Mouse (Mus musculus) thymus, adult 18-20 months (tissue): ENCODE data around the gene Plin2.
"Not testable (repeated sequence)": the region's sequence is repeated elsewhere in the genome, so short reads cannot be mapped to it uniquely, and the experiment has no call there.

Experiments
- DNase-seq, 2 experiments: peaks; one replicate each; pipeline ENCODE4 v3.0.0; 2022; ENCODE audit warnings: mixed read lengths in 2 of 2

The Plin2 gene

GRCm38 (mm10) chr4:86683280-86683679, 13.4 kb upstream of the Plin2 start:
- DNase-seq, result peak; percentile 28 to 52

DNA sequence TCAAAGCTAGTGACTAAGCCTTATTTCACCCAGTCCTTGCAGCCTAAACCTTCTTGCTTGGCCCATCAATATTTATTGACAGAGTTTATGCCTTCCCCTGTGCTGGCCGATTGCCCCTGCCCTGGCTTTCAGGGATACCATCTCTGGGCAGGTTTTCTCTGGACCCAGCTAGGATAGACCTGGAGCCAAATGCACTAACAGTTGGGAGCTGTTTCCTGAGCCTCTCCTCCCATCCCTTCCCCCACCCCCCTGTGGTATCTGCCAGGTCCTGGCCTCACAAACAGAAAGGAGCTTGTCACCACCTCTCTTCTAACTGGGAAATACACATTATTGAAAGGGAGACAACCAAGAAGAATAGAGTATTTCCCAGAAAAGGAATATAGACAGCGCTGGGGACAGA, 12.0 kb upstream of the Plin2 start:
- DNase-seq, result no peak

DNA sequence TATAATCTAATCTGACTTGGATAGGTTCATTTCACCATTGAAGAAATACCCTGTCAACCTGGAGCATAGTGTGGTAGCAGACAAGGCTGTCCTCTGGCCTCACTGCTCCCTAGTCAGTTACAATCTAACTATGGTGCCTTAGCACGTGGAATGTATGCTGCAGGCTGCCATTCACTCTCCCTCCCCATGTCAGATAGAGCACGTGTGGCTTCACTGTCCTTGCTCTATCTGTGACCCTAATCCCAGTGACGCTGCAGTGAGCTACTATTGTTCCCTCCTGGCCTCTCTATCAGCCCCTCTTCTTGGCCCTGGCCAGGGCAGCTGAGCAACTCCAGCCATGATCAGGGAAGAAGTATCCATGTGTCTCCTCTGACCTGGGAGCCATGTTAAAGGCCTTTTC, 11.6 kb upstream of the Plin2 start:
- no peak for DNase-seq

DNA sequence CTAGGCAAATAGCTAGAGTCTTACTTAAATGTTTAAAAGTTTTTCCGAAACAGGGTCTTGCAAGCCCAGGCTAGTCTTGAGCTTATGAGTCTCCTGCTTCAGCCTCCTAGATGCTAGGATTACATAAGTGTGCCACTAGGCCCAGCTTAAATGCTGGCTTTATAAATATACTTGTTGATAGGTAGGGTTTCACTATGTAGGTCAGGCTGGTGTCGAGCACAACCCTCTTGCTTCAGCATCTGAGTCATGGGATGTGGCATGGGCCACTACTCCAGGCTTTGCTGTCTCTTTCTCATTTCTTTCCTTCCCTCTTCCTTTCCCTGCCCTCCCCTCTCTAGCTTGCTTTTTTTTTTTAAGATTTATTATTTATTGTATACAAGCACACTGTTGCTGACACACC, 9.8 kb upstream of the Plin2 start:
- DNase-seq, result no peak

GRCm38 (mm10) chr4:86676756-86677155, 6.9 kb upstream of the Plin2 start:
- no peak for DNase-seq

- DNase-seq, result not testable (repeated sequence)
These were observed 4.9 kb upstream of the Plin2 start for GRCm38 (mm10) chr4:86674739-86675138.

- DNase-seq, result not testable (repeated sequence)
These were observed 4.3 kb upstream of the Plin2 start for GRCm38 (mm10) chr4:86674150-86674549.

GRCm38 (mm10) chr4:86672450-86672849, 2.6 kb upstream of the Plin2 start:
- DNase-seq, result no peak

GRCm38 (mm10) chr4:86671803-86672202, 1.9 kb upstream of the Plin2 start:
- DNase-seq, result no peak

DNA sequence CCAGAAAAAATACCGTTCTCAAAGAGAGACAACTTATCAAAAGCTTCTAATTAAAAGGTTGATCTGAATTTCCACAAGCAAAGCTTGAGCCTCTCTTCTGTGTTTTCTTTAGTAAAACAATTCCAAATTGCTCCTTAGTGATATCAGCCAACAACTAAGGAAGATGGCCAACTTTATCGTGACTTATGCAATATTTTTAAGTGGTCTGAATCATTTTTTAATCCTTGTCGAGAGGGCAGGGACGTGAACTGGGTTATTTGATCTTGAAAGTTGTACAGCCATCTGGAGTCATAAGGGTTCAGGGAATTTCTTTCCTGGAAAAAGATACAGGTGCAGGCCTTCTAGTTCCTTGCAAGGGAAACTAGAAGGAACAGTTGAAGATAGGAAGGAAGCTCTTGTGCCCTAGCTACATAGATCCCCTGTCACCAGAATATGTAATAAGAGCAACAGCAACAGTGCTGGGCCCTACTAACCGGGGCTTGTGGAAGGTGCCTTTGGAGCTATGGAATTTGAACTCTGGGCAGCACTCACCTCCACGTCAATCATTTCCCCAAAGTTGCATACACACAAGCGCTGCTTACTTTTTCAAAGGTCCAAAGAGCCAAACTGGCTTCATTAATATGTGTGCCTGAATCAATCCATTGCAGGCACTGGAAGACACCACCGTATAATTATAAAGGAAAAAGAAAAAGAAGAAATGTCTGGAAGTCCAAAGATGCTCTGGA, 884 bp upstream of the Plin2 start:
- no peak for DNase-seq

DNA sequence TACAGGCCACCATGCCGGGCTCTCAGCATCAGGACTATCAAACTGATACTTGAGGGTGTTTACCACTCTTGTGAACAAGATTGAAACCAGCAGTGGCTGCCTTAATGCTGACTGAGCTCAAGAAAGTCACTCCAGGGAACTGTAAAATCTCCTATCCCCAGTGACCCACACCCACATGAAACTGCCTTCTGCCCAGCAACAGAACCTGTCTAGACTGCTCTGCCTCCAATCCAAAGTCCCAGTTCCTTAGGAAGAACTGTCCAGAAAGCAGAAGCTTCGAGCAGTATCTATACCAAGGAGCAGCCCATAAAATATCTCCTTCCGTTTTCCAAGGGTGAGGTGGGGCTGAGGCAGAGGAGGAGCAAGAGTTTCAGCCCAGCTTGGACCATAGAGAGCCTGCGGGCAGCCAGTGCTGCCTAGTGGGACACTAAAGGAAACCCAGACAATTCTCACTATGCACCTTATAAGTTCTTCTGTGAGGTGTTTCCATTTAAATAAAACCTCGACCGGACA, 563 bp downstream of the Plin2 start:
- not testable (repeated sequence) for DNase-seq

DNA sequence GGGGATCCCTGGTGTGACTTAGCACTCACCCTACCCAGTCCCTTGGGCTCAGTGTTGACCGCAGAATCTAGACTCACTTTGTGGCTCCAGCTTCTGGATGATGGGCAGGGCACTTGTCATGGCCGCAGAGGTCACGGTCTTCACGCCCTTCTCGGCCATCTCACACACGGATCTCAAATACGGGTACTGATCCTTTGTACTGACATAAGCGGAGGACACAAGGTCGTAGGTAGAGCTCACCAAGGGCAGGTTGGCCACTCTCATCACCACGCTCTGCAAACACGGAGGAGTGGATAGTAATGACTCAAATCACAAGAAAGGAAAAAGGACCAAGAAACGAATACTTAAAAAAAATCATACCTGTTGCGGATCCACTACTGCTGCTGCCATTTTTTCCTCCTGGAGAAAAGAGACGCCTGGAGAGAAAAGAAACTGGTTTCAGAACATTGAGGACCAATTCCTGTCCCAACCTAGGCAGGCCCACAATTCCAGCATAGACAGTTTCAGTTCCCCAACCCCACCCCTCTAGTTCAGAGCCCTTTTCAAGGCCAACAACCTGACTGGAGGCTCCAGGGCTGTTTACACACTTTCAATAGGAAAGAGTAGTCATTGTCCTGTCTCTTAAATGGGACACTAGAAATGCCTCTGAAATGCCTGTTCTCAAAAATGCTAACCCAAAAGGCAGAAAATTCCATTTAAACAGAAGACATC, 1.4 kb downstream of the Plin2 start:
- no peak for DNase-seq

DNA sequence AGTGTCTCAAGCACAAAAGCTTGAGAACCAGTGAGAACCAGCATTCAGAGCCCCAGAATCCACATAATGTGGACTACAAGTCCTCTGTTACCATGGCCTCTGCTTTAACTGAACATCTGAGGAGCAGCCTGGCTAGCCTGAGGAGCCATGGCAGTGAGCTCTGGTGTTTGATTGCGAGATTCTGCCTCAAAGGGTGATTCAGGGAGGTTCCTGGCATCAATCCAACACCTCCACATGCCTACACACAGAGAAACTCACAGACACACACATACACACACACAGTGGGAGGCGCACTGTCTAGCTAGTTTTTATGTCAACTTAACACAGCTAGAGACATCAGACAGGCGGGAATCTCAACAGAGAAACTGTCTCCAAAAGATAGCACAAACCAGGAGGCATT, 4.3 kb downstream of the Plin2 start:
- DNase-seq, result no peak

GRCm38 (mm10) chr4:86663919-86664318, 5.9 kb downstream of the Plin2 start:
- no peak for DNase-seq

GRCm38 (mm10) chr4:86657176-86657575, 12.7 kb downstream of the Plin2 start:
- DNase-seq, result no peak

DNA sequence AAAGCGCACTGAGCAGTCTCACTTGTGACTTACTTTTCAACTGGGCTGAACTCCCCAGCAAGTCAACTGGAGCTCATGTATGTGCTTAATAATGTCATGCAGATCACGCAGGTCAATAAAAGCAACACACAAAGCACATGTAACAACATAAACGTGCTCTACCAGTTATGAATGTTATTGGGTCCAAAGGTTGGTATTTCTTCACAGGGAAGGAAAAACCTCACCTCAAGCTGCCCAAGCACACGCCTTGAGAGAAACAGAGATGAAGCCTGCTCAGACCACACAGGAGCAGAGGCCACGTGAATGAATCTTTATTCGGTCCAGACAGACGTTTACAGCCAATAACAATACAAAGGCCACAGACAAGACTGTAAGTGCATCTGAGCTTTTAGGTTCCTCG, 13.4 kb downstream of the Plin2 start:
- DNase-seq, result not testable (repeated sequence)

DNA sequence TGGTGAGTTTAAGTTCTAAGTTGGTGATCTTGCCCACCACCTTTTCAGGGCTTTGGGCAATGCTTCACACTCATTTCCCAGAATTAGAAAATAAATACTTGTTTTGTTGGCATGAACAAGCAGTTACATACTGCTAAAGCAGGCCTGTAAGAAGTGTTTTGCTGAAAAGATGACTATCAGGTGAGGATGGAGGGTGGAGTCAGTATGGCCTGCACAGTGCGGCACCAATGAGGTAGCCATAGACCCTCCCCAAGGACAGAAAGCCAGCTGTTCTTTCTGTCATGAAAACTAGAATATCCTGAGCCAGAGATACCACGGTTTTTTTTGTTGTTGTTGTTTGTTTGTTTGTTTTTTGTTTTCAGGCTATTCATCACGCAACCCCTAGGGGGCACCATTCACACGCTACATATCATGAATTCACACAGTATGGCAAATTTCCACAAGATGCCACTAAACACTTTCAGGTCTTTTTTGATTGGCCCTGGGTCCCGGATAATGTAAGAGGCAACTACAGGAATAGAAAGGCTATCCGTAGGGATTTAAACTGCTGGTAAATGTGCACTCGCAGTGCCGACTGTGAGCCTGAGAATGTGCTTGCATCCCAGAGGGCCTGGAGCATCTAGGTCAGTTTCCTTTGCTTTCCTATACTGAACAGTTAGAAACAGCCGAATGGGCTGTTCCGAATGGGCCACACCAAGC, 18.0 kb downstream of the Plin2 start:
- DNase-seq, result no peak

- DNase-seq, result not testable (repeated sequence)
These were observed 21.5 kb downstream of the Plin2 start for GRCm38 (mm10) chr4:86648394-86648793.

- not testable (repeated sequence) for DNase-seq
These were observed 32.3 kb downstream of the Plin2 start for GRCm38 (mm10) chr4:86637561-86637960.

GRCm38 (mm10) chr4:86634873-86635272, 35.0 kb downstream of the Plin2 start:
- not testable (repeated sequence) for DNase-seq

- DNase-seq, result not testable (repeated sequence)
These were observed 35.5 kb downstream of the Plin2 start for GRCm38 (mm10) chr4:86634312-86634711.

DNA sequence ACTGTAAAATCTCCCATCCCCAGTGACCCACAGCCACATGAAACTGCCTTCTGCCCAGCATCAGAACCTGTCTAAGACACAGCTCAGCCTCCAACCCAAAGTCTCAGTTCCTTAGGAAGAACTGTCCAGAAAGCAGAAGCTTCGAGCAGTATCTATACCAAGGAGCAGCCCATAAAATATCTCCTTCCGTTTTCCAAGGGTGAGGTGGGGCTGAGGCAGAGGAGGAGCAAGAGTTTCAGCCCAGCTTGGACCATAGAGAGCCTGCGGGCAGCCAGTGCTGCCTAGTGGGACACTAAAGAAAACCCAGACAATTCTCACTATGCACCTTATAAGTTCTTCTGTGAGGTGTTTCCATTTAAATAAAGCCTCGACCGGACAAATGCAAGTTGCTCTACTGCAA, 37.3 kb downstream of the Plin2 start:
- DNase-seq, result not testable (repeated sequence)

DNA sequence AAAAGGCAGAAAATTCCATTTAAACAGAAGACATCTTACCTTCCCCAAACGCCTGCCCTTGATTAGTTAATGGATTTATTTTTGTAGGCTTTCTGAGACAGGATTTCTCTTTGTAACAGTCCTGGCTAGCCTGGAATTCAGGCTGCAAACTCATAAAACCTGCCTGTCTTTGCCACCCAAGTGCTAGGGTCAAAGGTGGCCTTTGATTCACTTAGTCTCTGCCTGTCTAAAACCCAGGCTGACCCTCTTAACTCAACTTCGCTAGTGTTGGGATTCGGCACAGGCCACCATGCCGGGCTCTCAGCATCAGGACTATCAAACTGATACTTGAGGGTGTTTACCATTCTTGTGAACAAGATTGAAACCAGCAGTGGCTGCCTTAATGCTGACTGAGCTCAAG, 38.0 kb downstream of the Plin2 start:
- DNase-seq, result no peak

DNA sequence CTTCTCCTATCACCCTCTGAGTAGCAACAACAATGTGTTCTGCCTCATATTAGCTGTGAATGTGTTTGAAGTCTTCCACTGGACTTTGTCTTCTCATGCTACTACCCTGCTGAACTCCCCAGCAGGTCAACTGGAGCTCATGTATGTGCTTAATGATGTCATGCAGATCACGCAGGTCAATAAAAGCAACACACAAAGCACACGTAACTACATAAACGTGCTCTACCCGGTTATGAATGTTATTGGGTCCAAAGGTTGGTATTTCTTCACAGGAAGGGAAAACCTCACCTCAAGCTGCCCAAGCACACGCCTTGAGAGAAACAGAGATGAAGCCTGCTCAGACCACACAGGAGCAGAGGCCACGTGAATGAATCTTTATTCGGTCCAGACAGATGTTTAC, 43.4 kb downstream of the Plin2 start:
- not testable (repeated sequence) for DNase-seq
